Mouse (Mus musculus): ENCODE data around the gene Pcsk1n. TPM values are rescaled to one million over a fixed set of nuclear protein-coding genes. Genes with fewer than 3 reads are reported as not detected.

Pcsk1n gene
- polyA plus RNA-seq, 1 experiment from 2014 or later, result 59.9 TPM

DNA sequence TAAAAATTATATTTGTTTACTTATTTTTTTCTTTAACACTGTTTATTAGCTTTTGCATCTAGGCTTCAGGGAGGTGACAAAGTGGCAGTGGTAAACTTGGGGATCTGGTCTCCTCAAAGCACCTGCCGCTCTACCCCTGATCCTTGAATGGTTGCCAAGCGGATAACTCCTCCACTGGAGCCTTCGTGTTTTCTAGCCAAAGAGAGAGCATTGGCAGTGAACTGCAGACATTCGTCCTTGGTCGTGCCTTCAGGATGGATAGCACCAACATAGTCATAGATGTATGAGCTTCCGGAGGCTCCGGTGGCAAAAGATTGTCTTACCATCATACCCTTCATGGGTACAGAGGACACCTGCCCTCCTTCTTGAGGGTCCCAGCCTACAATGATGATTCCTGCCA, 30.5 kb downstream of the Pcsk1n start:
- Histone ChIP-seq H3K27ac (no peak overlapping the region), H3K9me3 (no peaks in the 10 kb centered on the region), H3K9ac (no peak overlapping the region), H3K4me1 (peaks cover 5% of the 10 kb centered on the region), H3K27me3 (no peaks in the 10 kb centered on the region), H3K4me3 (replicated peaks) (no peak overlapping the region), H3K36me3 (replicated peaks) (no peaks in the 10 kb centered on the region), H3K4me2 (no peak overlapping the region)
- ATAC-seq (ENCODE audit: low FRiP score), result no peak
- 98% methylated on average over 7 of the region's 7 CpGs for whole genome bisulfite sequencing

GRCm38 (mm10) chrX:7958868-7959267, 39.2 kb downstream of the Pcsk1n start:
- H3K9me3 ChIP-seq, result no peaks in the 10 kb centered on the region
- WGBS, result 92% methylated on average over 9 of the region's 9 CpGs
- H3K4me3 ChIP-seq (replicated peaks), result no peak overlapping the region
- H3K27ac ChIP-seq, result no peak overlapping the region
- H3K9ac ChIP-seq, result no peak overlapping the region
- ATAC-seq (ENCODE audit: low FRiP score), result no peak
- H3K36me3 ChIP-seq (replicated peaks), result no peaks in the 10 kb centered on the region
- H3K4me1 ChIP-seq, result no peaks in the 10 kb centered on the region
- no peaks in the 10 kb centered on the region for H3K27me3 ChIP-seq
- no peak overlapping the region for H3K4me2 ChIP-seq

- Histone ChIP-seq H3K4me1 (no peaks in the 10 kb centered on the region), H3K9me3 (peaks cover 4% of the 10 kb centered on the region; the same call in 1 of the 2 replicates), H3K4me2 (no peak overlapping the region), H3K36me3 (replicated peaks) (no peaks in the 10 kb centered on the region), H3K27ac (no peak overlapping the region), H3K4me3 (replicated peaks) (no peak overlapping the region), H3K9ac (no peak overlapping the region), H3K27me3 (no peaks in the 10 kb centered on the region)
- WGBS, result 78% methylated on average over 7 of the region's 7 CpGs
- no peak for ATAC-seq (ENCODE audit: low FRiP score)
These were observed 44.4 kb downstream of the Pcsk1n start for GRCm38 (mm10) chrX:7963829-7964626.

DNA sequence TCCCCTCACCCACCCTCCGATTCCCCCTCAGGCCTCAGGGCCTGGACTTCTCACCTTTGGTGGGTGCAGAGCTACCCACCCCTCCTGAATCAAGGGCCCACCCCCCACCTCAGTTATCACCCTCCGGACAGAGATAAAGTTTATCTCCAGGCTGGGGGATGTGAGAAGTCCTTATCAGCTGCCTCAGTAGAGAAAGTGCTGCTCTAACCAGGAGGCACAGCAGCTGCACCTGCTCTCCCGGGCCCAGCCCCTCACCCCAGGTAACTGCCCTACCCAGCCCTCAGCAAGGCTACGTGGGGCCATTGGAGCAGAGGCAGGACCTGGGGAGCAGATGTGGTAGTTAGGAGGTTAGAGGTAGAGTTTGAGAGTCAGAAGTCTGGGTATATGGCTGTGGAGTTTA, 46.5 kb downstream of the Pcsk1n start:
- no peak for ATAC-seq (ENCODE audit: low FRiP score)
- Histone ChIP-seq H3K27me3 (no peaks in the 10 kb centered on the region), H3K4me3 (replicated peaks) (no peak overlapping the region), H3K9me3 (peaks cover 4% of the 10 kb centered on the region; the same call in 1 of the 2 replicates), H3K4me2 (no peak overlapping the region), H3K9ac (no peak overlapping the region), H3K4me1 (no peaks in the 10 kb centered on the region), H3K36me3 (replicated peaks) (no peaks in the 10 kb centered on the region), H3K27ac (no peak overlapping the region)
- 85% methylated on average over 4 of the region's 4 CpGs for WGBS

DNA sequence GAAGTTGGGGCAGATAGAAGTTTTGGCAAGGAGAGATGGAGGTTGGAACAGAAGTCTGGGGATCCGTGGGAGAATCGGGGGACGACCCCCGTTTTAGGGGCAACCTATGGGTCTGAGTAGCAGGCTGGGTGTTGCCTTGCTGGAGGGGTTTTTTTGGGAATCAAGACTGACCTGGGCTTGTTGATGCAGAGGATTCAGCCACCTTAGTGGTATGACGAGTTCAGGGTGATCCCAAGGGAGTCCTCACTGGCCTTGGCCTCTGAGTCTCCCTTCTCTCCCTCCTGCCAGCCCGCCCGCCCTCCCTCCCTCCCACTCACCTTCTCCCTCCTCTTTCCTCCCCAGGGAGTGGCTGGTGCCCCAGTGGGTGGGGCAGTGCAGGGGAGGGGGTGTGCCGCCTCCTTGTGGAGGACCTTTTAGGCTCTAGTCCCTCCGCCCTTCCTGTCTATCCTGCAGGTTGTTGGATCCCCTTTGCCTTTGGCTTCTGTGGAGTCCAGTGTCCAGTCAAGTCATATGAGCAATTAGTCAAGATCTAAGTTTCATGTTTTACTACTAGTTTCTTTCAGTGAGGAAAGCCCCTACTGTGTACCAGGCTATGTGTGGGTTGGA, 48.1 kb downstream of the Pcsk1n start:
- Histone ChIP-seq H3K27me3 (no peaks in the 10 kb centered on the region), H3K27ac (no peak overlapping the region), H3K9ac (no peak overlapping the region), H3K4me2 (no peak overlapping the region), H3K4me3 (replicated peaks) (no peak overlapping the region), H3K36me3 (replicated peaks) (no peaks in the 10 kb centered on the region), H3K4me1 (no peaks in the 10 kb centered on the region), H3K9me3 (peaks cover 4% of the 10 kb centered on the region; the same call in 1 of the 2 replicates)
- WGBS, result 91% methylated on average over 7 of the region's 9 CpGs
- no peak for ATAC-seq (ENCODE audit: low FRiP score)

GRCm38 (mm10) chrX:7968226-7968625, 48.6 kb downstream of the Pcsk1n start:
- ATAC-seq (ENCODE audit: low FRiP score), result no peak

DNA sequence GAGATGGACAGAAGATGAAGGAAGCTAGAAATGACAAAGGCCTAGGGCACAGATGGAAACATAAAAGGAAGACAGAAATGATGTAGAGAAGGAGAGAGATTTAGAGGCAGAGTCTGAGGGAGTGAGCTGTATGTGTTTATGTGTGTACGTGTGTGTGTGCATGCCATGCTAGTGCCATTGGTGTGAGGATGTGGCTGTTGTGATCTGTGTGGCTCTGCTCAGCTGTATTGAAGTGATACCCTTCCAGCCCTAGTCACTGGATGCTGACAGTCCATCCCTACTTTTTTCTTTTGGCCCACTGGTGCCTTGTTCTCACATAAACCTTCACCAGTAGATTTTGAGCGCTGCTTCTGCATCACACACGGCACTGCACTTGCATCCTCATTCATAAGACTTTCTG, 49.3 kb downstream of the Pcsk1n start:
- Histone ChIP-seq H3K9me3 (peaks cover 4% of the 10 kb centered on the region; the same call in 1 of the 2 replicates), H3K27ac (no peak overlapping the region), H3K36me3 (replicated peaks) (no peaks in the 10 kb centered on the region), H3K4me1 (no peaks in the 10 kb centered on the region), H3K27me3 (no peaks in the 10 kb centered on the region), H3K4me3 (replicated peaks) (no peak overlapping the region), H3K9ac (no peak overlapping the region), H3K4me2 (no peak overlapping the region)
- no peak for ATAC-seq (ENCODE audit: low FRiP score)
- 90% methylated on average over 3 of the region's 3 CpGs for WGBS

More at GRCm38 (mm10) chrX:7968226-7968625, 48.6 kb downstream of the Pcsk1n start:
- Histone ChIP-seq H3K27ac (no peak overlapping the region), H3K9ac (no peak overlapping the region), H3K4me2 (no peak overlapping the region), H3K4me3 (replicated peaks) (no peak overlapping the region), H3K4me1 (no peaks in the 10 kb centered on the region), H3K9me3 (peaks cover 4% of the 10 kb centered on the region; the same call in 1 of the 2 replicates), H3K36me3 (replicated peaks) (no peaks in the 10 kb centered on the region), H3K27me3 (no peaks in the 10 kb centered on the region)
- whole genome bisulfite sequencing, result 91% methylated on average over 8 of the region's 8 CpGs

- Histone ChIP-seq H3K4me2 (no peak overlapping the region), H3K4me3 (replicated peaks) (no peak overlapping the region), H3K27ac (no peak overlapping the region), H3K9me3 (peaks cover 1% of the 10 kb centered on the region; the same call in 1 of the 2 replicates), H3K36me3 (replicated peaks) (no peaks in the 10 kb centered on the region), H3K27me3 (no peaks in the 10 kb centered on the region), H3K4me1 (no peaks in the 10 kb centered on the region), H3K9ac (no peak overlapping the region)
- ATAC-seq (ENCODE audit: low FRiP score), result no peak
- WGBS, result 68% methylated on average over 4 of the region's 4 CpGs
These were observed 51.7 kb downstream of the Pcsk1n start for GRCm38 (mm10) chrX:7971292-7971691.

Other genes starting within 250 kb of the Pcsk1n start
- gene Plp2, start 248.4 kb upstream of the Pcsk1n start, polyA plus RNA-seq (2016; fragmentation: Nextera tagmentation; extraction: Ambion mirVana), result 45.5 and 52.0 TPM in 2 replicates
- 0.09 and 0.19 TPM in 2 replicates for gene Magix, start 238.6 kb upstream of the Pcsk1n start, polyA plus RNA-seq (2016; fragmentation: Nextera tagmentation; extraction: Ambion mirVana)
- gene Gpkow, start 222.7 kb upstream of the Pcsk1n start, polyA plus RNA-seq (2016; fragmentation: Nextera tagmentation; extraction: Ambion mirVana), result 45.6 and 53.4 TPM in 2 replicates
- 21.1 and 21.2 TPM in 2 replicates for gene Wdr45, start 205.5 kb upstream of the Pcsk1n start, polyA plus RNA-seq (2016; fragmentation: Nextera tagmentation; extraction: Ambion mirVana)
- gene Gm45208, start 197.6 kb upstream of the Pcsk1n start, polyA plus RNA-seq (2016; fragmentation: Nextera tagmentation; extraction: Ambion mirVana), result 0.66 TPM in 1 of 2 replicates, not detected in the other
- 79.5 and 84.7 TPM in 2 replicates for gene Praf2, start 191.4 kb upstream of the Pcsk1n start, polyA plus RNA-seq (2016; fragmentation: Nextera tagmentation; extraction: Ambion mirVana)
- gene Ccdc120, start 168.9 kb upstream of the Pcsk1n start, polyA plus RNA-seq (2016; fragmentation: Nextera tagmentation; extraction: Ambion mirVana), result 29.6 and 31.1 TPM in 2 replicates
- 27.9 and 30.3 TPM in 2 replicates for gene Tfe3, start 157.3 kb upstream of the Pcsk1n start, polyA plus RNA-seq (2016; fragmentation: Nextera tagmentation; extraction: Ambion mirVana)
- 75.7 and 84.4 TPM in 2 replicates for gene Gripap1, start 130.1 kb upstream of the Pcsk1n start, polyA plus RNA-seq (2016; fragmentation: Nextera tagmentation; extraction: Ambion mirVana)
- gene Kcnd1, start 97.5 kb upstream of the Pcsk1n start, polyA plus RNA-seq (2016; fragmentation: Nextera tagmentation; extraction: Ambion mirVana), result 0.95 and 1.5 TPM in 2 replicates
- 60.8 and 63.0 TPM in 2 replicates for gene Otud5, start 78.5 kb upstream of the Pcsk1n start, polyA plus RNA-seq (2016; fragmentation: Nextera tagmentation; extraction: Ambion mirVana)
- 10.4 and 13.2 TPM in 2 replicates for gene Pim2, start 41.6 kb upstream of the Pcsk1n start, polyA plus RNA-seq (2016; fragmentation: Nextera tagmentation; extraction: Ambion mirVana)
- 30.4 and 31.8 TPM in 2 replicates for gene Slc35a2, start 35.8 kb upstream of the Pcsk1n start, polyA plus RNA-seq (2016; fragmentation: Nextera tagmentation; extraction: Ambion mirVana)
- 169 and 181 TPM in 2 replicates for gene Pqbp1, start 20.6 kb upstream of the Pcsk1n start, polyA plus RNA-seq (2016; fragmentation: Nextera tagmentation; extraction: Ambion mirVana)
- gene Timm17b, start 20.5 kb upstream of the Pcsk1n start, polyA plus RNA-seq (2016; fragmentation: Nextera tagmentation; extraction: Ambion mirVana), result 146 and 158 TPM in 2 replicates
- not detected in 2 replicates for gene Gm10491, start 12.0 kb upstream of the Pcsk1n start, polyA plus RNA-seq (2016; fragmentation: Nextera tagmentation; extraction: Ambion mirVana)
- gene Gm10490, start 10.3 kb upstream of the Pcsk1n start, polyA plus RNA-seq (2016; fragmentation: Nextera tagmentation; extraction: Ambion mirVana), result not detected in 2 replicates
- not detected in 2 replicates for gene Eras, start 8.8 kb downstream of the Pcsk1n start, polyA plus RNA-seq (2016; fragmentation: Nextera tagmentation; extraction: Ambion mirVana)
- 81.5 and 85.6 TPM in 2 replicates for gene Hdac6, start 28.1 kb downstream of the Pcsk1n start, polyA plus RNA-seq (2016; fragmentation: Nextera tagmentation; extraction: Ambion mirVana)
- gene Gata1, start 58.2 kb downstream of the Pcsk1n start, polyA plus RNA-seq (2016; fragmentation: Nextera tagmentation; extraction: Ambion mirVana), result 0.87 and 0.97 TPM in 2 replicates
- gene Glod5, start 98.7 kb downstream of the Pcsk1n start, polyA plus RNA-seq (2016; fragmentation: Nextera tagmentation; extraction: Ambion mirVana), result 0.31 and 0.42 TPM in 2 replicates
- 83.3 and 87.9 TPM in 2 replicates for gene Suv39h1, start 154.9 kb downstream of the Pcsk1n start, polyA plus RNA-seq (2016; fragmentation: Nextera tagmentation; extraction: Ambion mirVana)
- gene Was, start 170.7 kb downstream of the Pcsk1n start, polyA plus RNA-seq (2016; fragmentation: Nextera tagmentation; extraction: Ambion mirVana), result 0.09 and 0.17 TPM in 2 replicates
- 38.6 and 39.1 TPM in 2 replicates for gene Wdr13, start 213.1 kb downstream of the Pcsk1n start, polyA plus RNA-seq (2016; fragmentation: Nextera tagmentation; extraction: Ambion mirVana)
- 484 and 498 TPM in 2 replicates for gene Rbm3, start 226.1 kb downstream of the Pcsk1n start, polyA plus RNA-seq (2016; fragmentation: Nextera tagmentation; extraction: Ambion mirVana)